Mouse (Mus musculus) adrenal gland, postnatal 4 days (tissue): ENCODE measurements around the gene Aldh18a1. TPM values are rescaled to one million over a fixed set of nuclear protein-coding genes. Genes with fewer than 3 reads are reported as not detected.
A peak's percentile ranks its signal among the peaks of the same experiment; 100 is the strongest.
"Not testable (repeated sequence)": the region's sequence is repeated elsewhere in the genome, so short reads cannot be mapped to it uniquely, and the experiment has no call there.

ENCODE experiments used
- DNase-seq, 2 experiments: peaks; one replicate each; pipeline ENCODE4 v3.0.0; 2021 to 2022; ENCODE audit warnings: low spot score in 2 of 2, mixed read lengths in 2 of 2
- long read RNA-seq, 2 experiments: library from polyadenylated mRNA; stranded (forward); transcript quantifications; one replicate each; pipeline ENCODE4 v2.0.0; 2021
- total RNA-seq, 2 experiments: library from RNA; stranded (reverse); gene quantifications; 2 replicates each; pipeline ENCODE4 v1.2.3; 2021

Gene Aldh18a1
- 10 to 100 TPM; 27.7 to 38.2 TPM for total RNA-seq
- long read RNA-seq, experiment 1, transcript Aldh18a1-201 (19 exons, 3,527 nt) = major isoform, 12 of 24 reads
- long read RNA-seq, experiment 1, transcript Aldh18a1-207 (19 exons, 3,427 nt) = minor isoform, 5 of 24 reads
- long read RNA-seq, experiment 1, partial matches to known transcripts = 1 of 24 reads
- long read RNA-seq, experiment 1, other reads (novel, unspliced or antisense) = 6 of 24 reads
- long read RNA-seq, experiment 2, transcript Aldh18a1-207 (19 exons, 3,427 nt) = minor isoform, 12 of 103 reads
- long read RNA-seq, experiment 2, transcript Aldh18a1-201 (19 exons, 3,527 nt) = major isoform, 67 of 103 reads
- long read RNA-seq, experiment 2, partial matches to known transcripts = 16 of 103 reads
- long read RNA-seq, experiment 2, other reads (novel, unspliced or antisense) = 8 of 103 reads

GRCm38 (mm10) chr19:40588293-40588654, at the start of gene Aldh18a1:
TSS of gene Aldh18a1 (minus strand) at chr19:40588463.
- DNase-seq = peak; percentile 82 to 91

- DNase-seq = no peak
Observed at GRCm38 (mm10) chr19:40637601-40638000, 49.3 kb upstream of the Aldh18a1 start.

- no peak for DNase-seq
Observed at GRCm38 (mm10) chr19:40637091-40637490, 48.8 kb upstream of the Aldh18a1 start.

GRCm38 (mm10) chr19:40633144-40633543, 44.9 kb upstream of the Aldh18a1 start:
- DNase-seq = no peak

GRCm38 (mm10) chr19:40632668-40633067, 44.4 kb upstream of the Aldh18a1 start:
- no peak for DNase-seq

GRCm38 (mm10) chr19:40632193-40632592, 43.9 kb upstream of the Aldh18a1 start:
- no peak for DNase-seq

GRCm38 (mm10) chr19:40630606-40631005, 42.3 kb upstream of the Aldh18a1 start:
- DNase-seq = no peak

- no peak for DNase-seq
Observed at GRCm38 (mm10) chr19:40630096-40630495, 41.8 kb upstream of the Aldh18a1 start.

GRCm38 (mm10) chr19:40628950-40629349, 40.7 kb upstream of the Aldh18a1 start:
- no peak for DNase-seq

- DNase-seq = no peak
Observed at GRCm38 (mm10) chr19:40625935-40626334, 37.7 kb upstream of the Aldh18a1 start.

- not testable (repeated sequence) for DNase-seq
Observed at GRCm38 (mm10) chr19:40621616-40622015, 33.4 kb upstream of the Aldh18a1 start.

GRCm38 (mm10) chr19:40616021-40616420, 27.8 kb upstream of the Aldh18a1 start:
- DNase-seq = no peak

GRCm38 (mm10) chr19:40614811-40615210, 26.5 kb upstream of the Aldh18a1 start:
- no peak for DNase-seq

GRCm38 (mm10) chr19:40611830-40612506, 23.7 kb upstream of the Aldh18a1 start, which contains the start of the genes Tctn3 and Entpd1:
TSS of gene Tctn3 (minus strand) at chr19:40612233.
TSS of gene Entpd1 (plus strand) at chr19:40612366.
- DNase-seq = peak; percentile 85 to 92

- no peak for DNase-seq
Observed at GRCm38 (mm10) chr19:40607676-40608075, 19.4 kb upstream of the Aldh18a1 start.

- no peak for DNase-seq
Observed at GRCm38 (mm10) chr19:40605189-40605588, 16.9 kb upstream of the Aldh18a1 start.

GRCm38 (mm10) chr19:40601870-40602269, 13.6 kb upstream of the Aldh18a1 start:
- DNase-seq = no peak

GRCm38 (mm10) chr19:40600846-40601245, 12.6 kb upstream of the Aldh18a1 start:
- DNase-seq = not testable (repeated sequence)

- no peak for DNase-seq
Observed at GRCm38 (mm10) chr19:40595831-40596230, 7.6 kb upstream of the Aldh18a1 start.

- no peak for DNase-seq
Observed at GRCm38 (mm10) chr19:40595231-40595630, 7.0 kb upstream of the Aldh18a1 start.

- no peak for DNase-seq
Observed at GRCm38 (mm10) chr19:40589530-40589880, 1.2 kb upstream of the Aldh18a1 start.

GRCm38 (mm10) chr19:40588847-40589529, 725 bp upstream of the Aldh18a1 start:
- peak; percentile 54 to 70 for DNase-seq
